Mouse (Mus musculus) neutrophil, adult 83 days (primary cell): Measurements from ENCODE around the gene Mccc1. TPM values are rescaled to one million over a fixed set of nuclear protein-coding genes. Genes with fewer than 3 reads are reported as not detected.

Experiments used
- total RNA-seq, 2 experiments: library from RNA; stranded (reverse); gene quantifications; one replicate each; pipeline ENCODE4 v1.2.4; 2023

Mccc1 gene
- 1 to 10 TPM; 6.4 to 9.5 TPM for total RNA-seq

DNA sequence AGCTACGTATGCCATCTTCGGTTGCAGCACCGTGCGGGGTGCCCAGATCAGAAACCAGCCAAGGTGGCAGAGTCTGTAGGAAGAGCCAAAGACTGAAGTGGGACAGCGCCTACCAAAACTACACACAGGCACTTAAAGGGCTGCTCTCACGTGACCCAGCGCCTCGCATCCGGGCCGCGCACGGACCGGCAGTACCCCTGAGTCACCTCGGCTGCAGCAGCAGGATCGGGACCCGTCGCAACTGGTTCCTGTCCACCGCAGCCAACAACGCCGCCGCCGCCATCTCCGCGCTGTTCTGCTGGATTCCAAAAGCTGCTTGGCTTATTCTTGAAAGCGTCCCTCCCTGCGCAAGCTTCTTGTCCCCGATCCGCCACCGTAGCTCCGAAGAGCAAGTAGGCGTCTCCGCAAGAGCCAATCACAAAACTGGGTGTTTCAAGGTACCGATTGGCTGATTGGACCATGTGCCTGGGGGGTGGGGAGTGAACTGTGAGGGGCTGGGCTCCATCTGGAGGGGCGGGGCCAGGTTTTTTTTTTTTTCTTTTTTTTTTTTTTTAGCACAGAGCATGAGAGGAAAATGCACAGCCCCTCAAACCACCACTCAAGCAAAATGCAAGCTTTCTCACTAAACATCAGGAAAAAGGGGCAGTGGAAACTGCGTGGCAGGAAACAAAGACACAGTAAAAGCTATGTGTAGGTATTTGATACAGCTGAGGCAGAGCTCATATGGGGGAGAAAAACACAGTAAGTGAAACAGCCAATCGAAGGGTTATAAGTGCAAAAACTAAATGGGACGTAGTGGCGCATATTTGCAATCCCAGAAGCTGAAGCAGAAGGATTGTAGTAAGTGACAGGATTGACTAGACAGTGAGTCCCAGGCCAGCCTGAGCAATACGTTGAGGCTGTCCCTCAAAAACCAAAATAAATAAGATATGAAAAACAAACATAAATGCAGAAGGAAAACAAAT is at the start of gene Mccc1:
TSS of gene Mccc1 (minus strand) at position 404 of the 965 bp plus-strand sequence.

DNA sequence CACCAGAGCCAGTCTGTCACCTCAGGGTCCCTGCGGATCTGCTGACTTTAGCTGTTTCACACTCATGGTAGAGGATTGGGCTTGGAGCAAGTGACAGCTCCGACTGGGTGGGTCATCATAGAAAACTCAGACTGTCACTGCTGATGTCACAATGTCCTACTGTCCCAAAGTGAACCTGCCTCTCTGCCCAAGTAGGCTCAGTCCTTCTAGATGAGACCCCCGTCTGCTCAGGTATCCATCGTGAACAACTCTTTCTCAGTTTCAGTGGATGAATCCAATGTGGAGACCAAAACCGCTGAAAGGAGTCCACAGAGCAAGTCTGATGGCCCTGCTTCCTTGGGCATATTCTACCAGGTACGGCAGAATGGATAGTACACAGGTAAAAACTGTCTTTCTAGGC is 63.1 kb downstream of the Mccc1 start, which contains the start of gene Dcun1d1:
TSS of gene Dcun1d1 (minus strand) at position 101 of the 400 bp plus-strand sequence.

Other genes with a start within 250 kb of the Mccc1 start
- 100 to 1,000 TPM; 220 TPM for gene Atp11b, start 246.6 kb downstream of the Mccc1 start, total RNA-seq
- 10 to 100 TPM; 62.2 to 62.8 TPM for gene Dcun1d1, start 63.2 kb downstream of the Mccc1 start, total RNA-seq
- not detected for gene Ccdc144b, start 52.9 kb upstream of the Mccc1 start, total RNA-seq
- 10 to 100 TPM; 17.4 to 22.5 TPM for gene Acad9, start 65.3 kb upstream of the Mccc1 start, total RNA-seq
- 1 to 10 TPM; 1.2 TPM for gene D3Ertd254e, start 150.3 kb upstream of the Mccc1 start, total RNA-seq
- not detected for gene Qrfpr, start 221.6 kb upstream of the Mccc1 start, total RNA-seq